Comparison of ENCODE assay signal across 8 mouse cellular contexts in the genomic region with DNA sequence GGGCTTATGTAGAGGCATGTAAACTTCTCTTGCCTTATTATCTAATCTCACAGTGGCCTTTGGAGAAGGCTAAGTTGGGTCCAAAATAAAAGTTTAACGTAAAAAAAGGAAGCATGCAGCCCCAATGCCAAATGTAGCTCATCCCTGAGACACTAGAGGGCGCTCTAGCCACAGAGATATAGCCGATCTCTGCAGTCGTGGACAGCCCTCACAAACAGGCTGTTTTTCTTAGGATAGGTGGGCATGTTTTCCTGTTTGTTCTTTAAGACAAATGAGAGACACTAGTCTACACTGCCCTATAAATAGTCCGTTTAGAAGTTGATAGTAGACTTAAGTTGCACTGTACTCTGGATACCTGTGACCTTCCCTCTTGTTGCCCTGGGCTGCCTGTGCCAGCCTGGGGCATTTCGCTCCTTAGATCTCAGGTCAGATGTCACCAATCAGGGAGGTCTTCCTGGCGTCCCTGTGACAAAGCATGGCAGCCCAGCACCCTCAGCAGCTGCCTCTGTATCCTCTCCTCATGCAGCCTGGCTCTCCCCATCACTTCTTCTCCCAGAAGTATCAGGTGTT. TPM values are rescaled to one million over a fixed set of nuclear protein-coding genes. Genes with fewer than 3 reads are reported as not detected.
A peak's percentile ranks its signal among the peaks of the same experiment; 100 is the strongest.
DNase-seq lines count a peak whose midpoint lies in the region; ATAC-seq and TF ChIP-seq lines count a peak whose summit lies in the region.

No protein-coding gene starts in this region.

- H3K9me3 ChIP-seq in heart, embryonic 15.5 days (replicated peaks): no peaks in the 10 kb centered on the region
- no peaks in the 10 kb centered on the region for H3K9me3 ChIP-seq in liver, postnatal 0 days (ENCODE audit: low read length)
- no peaks in the 10 kb centered on the region for H3K9me3 ChIP-seq in neural tube, embryonic 14.5 days (ENCODE audit: control insufficient read depth, low read length)

- peak; percentile 91 for TF ChIP-seq CTCF in liver, postnatal 0 days (IDR thresholded peaks at IDR 0.05; ENCODE audit: low read depth)
- TF ChIP-seq CTCF in thymus, adult 2 months (IDR thresholded peaks at IDR 0.05; ENCODE audit: borderline replicate concordance, control insufficient read depth, extremely low read depth, insufficient read depth, low read length, poor library complexity): no peak

- no peak for TF ChIP-seq EP300 in liver, postnatal 0 days (IDR thresholded peaks at IDR 0.05; ENCODE audit: low read depth)

- H3K27ac ChIP-seq in heart, embryonic 15.5 days: no peak overlapping the region
- no peak overlapping the region for H3K27ac ChIP-seq in liver, postnatal 0 days (ENCODE audit: low read depth)
- no peak overlapping the region for H3K27ac ChIP-seq in neural tube, embryonic 14.5 days (ENCODE audit: low read depth, low read length)
- no peak overlapping the region for H3K27ac ChIP-seq in thymus, adult 2 months (ENCODE audit: control insufficient read depth, insufficient read depth, low read length)

- H3K36me3 ChIP-seq in heart, embryonic 15.5 days: no peaks in the 10 kb centered on the region
- no peaks in the 10 kb centered on the region for H3K36me3 ChIP-seq in liver, postnatal 0 days (replicated peaks; ENCODE audit: insufficient read depth, low read length)
- H3K36me3 ChIP-seq in neural tube, embryonic 14.5 days (ENCODE audit: control insufficient read depth, insufficient read depth, low read length): no peaks in the 10 kb centered on the region
- H3K36me3 ChIP-seq in thymus, adult 2 months (ENCODE audit: control insufficient read depth, insufficient read depth, low read length): no peaks in the 10 kb centered on the region

- peak; percentile 87 for ATAC-seq in CD4-positive, CD25-positive, alpha-beta regulatory T cell, adult 4 months
- ATAC-seq in activated CD4-positive, CD25-positive, alpha-beta regulatory T cell, adult 4 months: peak; percentile 73
- ATAC-seq in heart, embryonic 15.5 days (replicated peaks; ENCODE audit: insufficient number of reproducible peaks, insufficient read depth, low FRiP score, low read depth): peak; percentile 58; the same call in 1 of the 2 replicates
- ATAC-seq in liver, postnatal 0 days: peak; percentile 56; the same call in 1 of the 2 replicates
- peak; percentile 72; the same call in 1 of the 2 replicates for ATAC-seq in neural tube, embryonic 14.5 days (ENCODE audit: low read depth)

- DNase-seq in embryo, embryonic 10.5 days (ENCODE audit: low spot score): peak; percentile 89
- peak; percentile 85 for DNase-seq in kidney, postnatal 10 days
- DNase-seq in liver, postnatal 0 days: peak; percentile 77
- peak; percentile 61 for DNase-seq in thymus, adult 2 months

- no peaks in the 10 kb centered on the region for H3K4me1 ChIP-seq in heart, embryonic 15.5 days (replicated peaks)
- H3K4me1 ChIP-seq in liver, postnatal 0 days (ENCODE audit: insufficient read depth): no peaks in the 10 kb centered on the region
- H3K4me1 ChIP-seq in neural tube, embryonic 14.5 days (ENCODE audit: control insufficient read depth, insufficient read depth, low read length): no peaks in the 10 kb centered on the region
- no peaks in the 10 kb centered on the region for H3K4me1 ChIP-seq in thymus, adult 2 months (replicated peaks; ENCODE audit: control insufficient read depth, insufficient read depth, low read length)

- no peak for TF ChIP-seq POLR2A in thymus, adult 2 months (IDR thresholded peaks at IDR 0.05; ENCODE audit: control insufficient read depth, extremely low read depth, insufficient read depth, low read length, poor library complexity)

- no peak overlapping the region for H3K4me2 ChIP-seq in heart, embryonic 15.5 days
- no peak overlapping the region for H3K4me2 ChIP-seq in liver, postnatal 0 days (ENCODE audit: low read depth, low read length)
- no peak overlapping the region for H3K4me2 ChIP-seq in neural tube, embryonic 14.5 days (ENCODE audit: low read depth, low read length)

- 14% methylated on average over 7 of the region's 7 CpGs for WGBS in heart, embryonic 15.5 days
- WGBS in liver, postnatal 0 days (ENCODE audit: insufficient replicate concordance): 14% methylated on average over 7 of the region's 7 CpGs
- WGBS in neural tube, embryonic 14.5 days: 17% methylated on average over 7 of the region's 7 CpGs
- 19% methylated on average over 7 of the region's 7 CpGs for WGBS in thymus, adult 2 months

- no peaks in the 10 kb centered on the region for H3K27me3 ChIP-seq in heart, embryonic 15.5 days
- H3K27me3 ChIP-seq in liver, postnatal 0 days (ENCODE audit: insufficient read depth, low read length): no peaks in the 10 kb centered on the region
- 0 out of 2 replicates have a peak, but pooled peaks cover 2% of the 10 kb centered on the region for H3K27me3 ChIP-seq in neural tube, embryonic 14.5 days (ENCODE audit: control insufficient read depth, insufficient read depth, low read length)
- H3K27me3 ChIP-seq in thymus, adult 2 months (ENCODE audit: control insufficient read depth, insufficient read depth, low read length): no peaks in the 10 kb centered on the region

- no peak overlapping the region for H3K9ac ChIP-seq in heart, embryonic 15.5 days
- no peak overlapping the region for H3K9ac ChIP-seq in liver, postnatal 0 days (replicated peaks)
- no peak overlapping the region for H3K9ac ChIP-seq in neural tube, embryonic 14.5 days (replicated peaks; ENCODE audit: low read depth, low read length)

- H3K4me3 ChIP-seq in heart, embryonic 15.5 days: no peak overlapping the region
- no peak overlapping the region for H3K4me3 ChIP-seq in liver, postnatal 0 days (ENCODE audit: low read depth, low read length)
- no peak overlapping the region for H3K4me3 ChIP-seq in neural tube, embryonic 14.5 days (ENCODE audit: low read depth, low read length)
- no peak overlapping the region for H3K4me3 ChIP-seq in thymus, adult 2 months (ENCODE audit: control insufficient read depth, insufficient read depth, low read length)

RNA-seq across cellular contexts. Expression of gene Clybl, which starts 9.5 kb away (rescaled TPM):
- 10 to 100 TPM; 10.5 to 13.7 TPM for polyA plus RNA-seq in CD4-positive, CD25-positive, alpha-beta regulatory T cell, adult 4 months (2017; shearing (Covaris generic))
- polyA plus RNA-seq in activated CD4-positive, CD25-positive, alpha-beta regulatory T cell, adult 4 months (2017; shearing (Covaris generic)): 10 to 100 TPM; 10.6 to 11.0 TPM
- 68.5 and 87.2 TPM in 2 replicates for polyA plus RNA-seq in heart, embryonic 15.5 days (2015; fragmentation: Nextera tagmentation; extraction: Ambion mirVana)
- 36.0 and 37.8 TPM in 2 replicates for polyA plus RNA-seq in liver, postnatal 0 days (2015; fragmentation: Nextera tagmentation; extraction: Ambion mirVana)
- polyA plus RNA-seq in neural tube, embryonic 14.5 days (2014; fragmentation: Nextera tagmentation; extraction: Ambion mirVana): 9.1 and 10.8 TPM in 2 replicates
- polyA plus RNA-seq in thymus, adult 2 months (2012; rRNA removed): 4.3 and 5.5 TPM in 2 replicates
